In the genomic region with DNA sequence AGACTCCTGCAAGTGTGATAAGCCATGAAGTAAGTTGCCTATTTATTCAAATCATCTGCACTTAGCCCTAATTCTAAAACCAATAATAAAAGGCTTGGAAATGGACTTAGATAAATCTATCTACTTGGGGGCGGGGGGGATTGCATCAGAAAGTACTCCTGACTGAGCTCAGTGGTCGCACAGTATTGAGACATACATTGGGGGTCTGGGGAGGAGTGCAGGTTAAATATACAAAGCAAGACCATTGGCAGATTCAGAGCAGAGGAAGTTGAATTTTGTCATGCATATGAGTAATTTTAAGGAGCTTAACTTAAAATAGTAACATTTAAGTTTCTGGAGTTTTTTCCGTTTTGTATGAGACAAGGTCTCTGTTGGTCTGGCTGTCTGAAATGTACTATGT, we compare ENCODE assay signal across 18 mouse cellular contexts. TPM values are rescaled to one million over a fixed set of nuclear protein-coding genes. Genes with fewer than 3 reads are reported as not detected.
DNase-seq lines count a peak whose midpoint lies in the region; TF ChIP-seq lines count a peak whose summit lies in the region.
"Had no signal": no experiment of that assay in that cellular context is flagged by ENCODE, and none has a peak within 500 bp of the region (broad histone marks: within the 10 kb centered on the region; RNA-seq: fewer than 3 reads in every experiment).

No protein-coding gene starts in this region.

- WGBS in macrophage (ENCODE audit: missing documents) = 20% methylated on average over 3 of the region's 3 CpGs

- H3K27ac ChIP-seq in bone marrow macrophage, adult 2 months (ENCODE audit: insufficient read depth, low read depth, low read length) = peak overlapping the region; percentile 72
- H3K27ac ChIP-seq in macrophage = peak overlapping the region; percentile 46
- H3K27ac ChIP-seq: embryonic facial prominence, embryonic 10.5 days; embryonic facial prominence, embryonic 12.5 days; forebrain, embryonic 13.5 days; forebrain, embryonic 15.5 days had no signal

- no peak for TF ChIP-seq CTCF in bone marrow macrophage, adult 2 months (IDR thresholded peaks at IDR 0.05; ENCODE audit: low read depth, low read length)

- peaks cover 41% of the 10 kb centered on the region for H3K4me1 ChIP-seq in bone marrow macrophage, adult 2 months (ENCODE audit: control insufficient read depth, insufficient read depth, low read length)
- H3K4me1 ChIP-seq: embryonic facial prominence, embryonic 10.5 days; embryonic facial prominence, embryonic 12.5 days; forebrain, embryonic 13.5 days; forebrain, embryonic 15.5 days had no signal

- peaks cover 8% of the 10 kb centered on the region; the same call in 1 of the 2 replicates for H3K79me2 ChIP-seq in macrophage (ENCODE audit: inconsistent target)

- no peak for TF ChIP-seq POLR2A in bone marrow macrophage, adult 2 months (IDR thresholded peaks at IDR 0.05; ENCODE audit: borderline replicate concordance, low read depth, low read length)

- peaks cover 50% of the 10 kb centered on the region for H3K36me3 ChIP-seq in macrophage (ENCODE audit: inconsistent target)

- DNase-seq in 416B (ENCODE audit: low read depth) = peak; percentile 57
- no peak for DNase-seq in right cerebral cortex, postnatal 4 days
- no peak for DNase-seq in cerebellum, postnatal 25 days
- DNase-seq: adrenal gland, adult 2 months; adrenal gland, postnatal 10 days; adrenal gland, postnatal 25 days; B cell, adult 2 months; cerebellum, adult 18-20 months; cerebellum, adult 8-10 months; cerebellum, adult 9-11 months; cerebellum, postnatal 14 days; forebrain, postnatal 0 days had no signal

- no peak overlapping the region for H3K4me3 ChIP-seq in bone marrow macrophage, adult 2 months (ENCODE audit: insufficient read depth, low read length)
- no peak overlapping the region for H3K4me3 ChIP-seq in macrophage (ENCODE audit: inconsistent target)
- H3K4me3 ChIP-seq: embryonic facial prominence, embryonic 10.5 days; embryonic facial prominence, embryonic 12.5 days; forebrain, embryonic 13.5 days; forebrain, embryonic 15.5 days had no signal

RNA-seq across cellular contexts. Expression of a gene that starts 30.1 kb away (rescaled TPM):
- 46.0 and 46.7 TPM in 2 replicates for polyA plus RNA-seq in bone marrow macrophage, adult 2 months (2012; ENCODE audit: insufficient read depth, insufficient read length, missing spikeins)
- total RNA-seq in macrophage (2018; cell fraction: chromatin; rRNA removed) = 100 to 1,000 TPM in 13 of 26 experiments, 10 to 100 TPM in 13; 47.5 to 139 (median 102) TPM
- 10 to 100 TPM; 16.5 to 30.2 (median 25.9) TPM for total RNA-seq in macrophage (2018; cell fraction: cytosol; rRNA removed)
- 100 to 1,000 TPM in 1 of 26 experiments, 10 to 100 TPM in 25; 26.8 to 124 (median 58.4) TPM for total RNA-seq in macrophage (2018; cell fraction: nucleus; rRNA removed)
- 23.8 to 28.5 TPM (median 24.4 TPM) in 3 replicates for polyA plus RNA-seq in macrophage (2018)

RNA-seq across cellular contexts. Expression of a gene that starts 34.0 kb away (rescaled TPM):
- 74.1 and 75.0 TPM in 2 replicates for polyA plus RNA-seq in bone marrow macrophage, adult 2 months (2012; ENCODE audit: insufficient read depth, insufficient read length, missing spikeins)
- 10 to 100 TPM; 15.6 to 71.1 (median 52.5) TPM for total RNA-seq in macrophage (2018; cell fraction: chromatin; rRNA removed)
- total RNA-seq in macrophage (2018; cell fraction: cytosol; rRNA removed) = 10 to 100 TPM; 54.2 to 80.4 (median 68.0) TPM
- 10 to 100 TPM; 23.4 to 88.7 (median 45.6) TPM for total RNA-seq in macrophage (2018; cell fraction: nucleus; rRNA removed)
- polyA plus RNA-seq in macrophage (2018) = 60.1 to 104 TPM (median 88.3 TPM) in 3 replicates

RNA-seq across cellular contexts. Expression of a gene that starts 39.0 kb away (rescaled TPM):
- polyA plus RNA-seq in bone marrow macrophage, adult 2 months (2012; ENCODE audit: insufficient read depth, insufficient read length, missing spikeins) = 23.2 and 25.8 TPM in 2 replicates
- 100 to 1,000 TPM in 19 of 26 experiments, 10 to 100 TPM in 7; 39.3 to 220 (median 153) TPM for total RNA-seq in macrophage (2018; cell fraction: chromatin; rRNA removed)
- total RNA-seq in macrophage (2018; cell fraction: cytosol; rRNA removed) = 1 to 10 TPM; 1.4 to 9.6 (median 4.9) TPM
- total RNA-seq in macrophage (2018; cell fraction: nucleus; rRNA removed) = 100 to 1,000 TPM in 2 of 26 experiments, 10 to 100 TPM in 24; 16.8 to 104 (median 52.5) TPM
- 4.8 to 8.1 TPM (median 6.4 TPM) in 3 replicates for polyA plus RNA-seq in macrophage (2018)

RNA-seq across cellular contexts. Expression of a gene that starts 56.4 kb away (rescaled TPM):
- 29.9 and 32.2 TPM in 2 replicates for polyA plus RNA-seq in bone marrow macrophage, adult 2 months (2012; ENCODE audit: insufficient read depth, insufficient read length, missing spikeins)
- total RNA-seq in macrophage (2018; cell fraction: chromatin; rRNA removed) = 10 to 100 TPM in 16 of 26 experiments, 1 to 10 TPM in 10; 2.9 to 42.8 (median 13.5) TPM
- 10 to 100 TPM in 14 of 26 experiments, 1 to 10 TPM in 12; 3.3 to 19.2 (median 10.3) TPM for total RNA-seq in macrophage (2018; cell fraction: cytosol; rRNA removed)
- total RNA-seq in macrophage (2018; cell fraction: nucleus; rRNA removed) = 10 to 100 TPM in 17 of 26 experiments, 1 to 10 TPM in 9; 5.3 to 37.7 (median 14.6) TPM
- polyA plus RNA-seq in macrophage (2018) = 10.9 to 14.0 TPM (median 10.9 TPM) in 3 replicates
